Mouse (Mus musculus): Measurements from ENCODE around the gene Cpt1a. TPM values are rescaled to one million over a fixed set of nuclear protein-coding genes. Genes with fewer than 3 reads are reported as not detected.

The Cpt1a gene
- polyA plus RNA-seq, 1 experiment = 23.1 TPM

- TF ChIP-seq CTCF (IDR thresholded peaks at IDR 0.05; ENCODE audit: borderline replicate concordance, extremely low read depth, insufficient read depth, insufficient read length) (peak; percentile 34; the same call in 1 of the 2 replicates), POLR2A (IDR thresholded peaks at IDR 0.05; ENCODE audit: borderline replicate concordance, extremely low read depth, insufficient read depth, insufficient read length, poor library complexity, severe bottlenecking) (no peak)
- no peak for DNase-seq (ENCODE audit: low read depth)
Observed at GRCm38 (mm10) chr19:3374028-3374427, 51.9 kb downstream of the Cpt1a start.

GRCm38 (mm10) chr19:3375945-3376495, 53.9 kb downstream of the Cpt1a start:
- no peak for DNase-seq (ENCODE audit: low read depth)
- TF ChIP-seq CTCF (IDR thresholded peaks at IDR 0.05; ENCODE audit: borderline replicate concordance, extremely low read depth, insufficient read depth, insufficient read length) (no peak), POLR2A (IDR thresholded peaks at IDR 0.05; ENCODE audit: borderline replicate concordance, extremely low read depth, insufficient read depth, insufficient read length, poor library complexity, severe bottlenecking) (no peak)

GRCm38 (mm10) chr19:3376966-3377715, 55.0 kb downstream of the Cpt1a start:
- TF ChIP-seq POLR2A (IDR thresholded peaks at IDR 0.05; ENCODE audit: borderline replicate concordance, extremely low read depth, insufficient read depth, insufficient read length, poor library complexity, severe bottlenecking) (no peak), CTCF (IDR thresholded peaks at IDR 0.05; ENCODE audit: borderline replicate concordance, extremely low read depth, insufficient read depth, insufficient read length) (no peak)
- no peak for DNase-seq (ENCODE audit: low read depth)

- TF ChIP-seq POLR2A (IDR thresholded peaks at IDR 0.05; ENCODE audit: borderline replicate concordance, extremely low read depth, insufficient read depth, insufficient read length, poor library complexity, severe bottlenecking) (no peak), CTCF (IDR thresholded peaks at IDR 0.05; ENCODE audit: borderline replicate concordance, extremely low read depth, insufficient read depth, insufficient read length) (no peak)
Observed at GRCm38 (mm10) chr19:3378614-3379013, 56.5 kb downstream of the Cpt1a start.

GRCm38 (mm10) chr19:3388061-3388460, 65.9 kb downstream of the Cpt1a start:
- no peak for DNase-seq (ENCODE audit: low read depth)
- TF ChIP-seq POLR2A (IDR thresholded peaks at IDR 0.05; ENCODE audit: borderline replicate concordance, extremely low read depth, insufficient read depth, insufficient read length, poor library complexity, severe bottlenecking) (no peak), CTCF (IDR thresholded peaks at IDR 0.05; ENCODE audit: borderline replicate concordance, extremely low read depth, insufficient read depth, insufficient read length) (no peak)

More at GRCm38 (mm10) chr19:3378614-3379013, 56.5 kb downstream of the Cpt1a start:
- no peak for DNase-seq (ENCODE audit: low read depth)

GRCm38 (mm10) chr19:3388629-3389057, 66.5 kb downstream of the Cpt1a start, which contains the start of gene Tesmin:
Gene Tesmin, plus strand, starts transcription at chr19:3388857.
- TF ChIP-seq POLR2A (IDR thresholded peaks at IDR 0.05; ENCODE audit: borderline replicate concordance, extremely low read depth, insufficient read depth, insufficient read length, poor library complexity, severe bottlenecking) (no peak), CTCF (IDR thresholded peaks at IDR 0.05; ENCODE audit: borderline replicate concordance, extremely low read depth, insufficient read depth, insufficient read length) (peak; percentile 40; the same call in 1 of the 2 replicates)

GRCm38 (mm10) chr19:3389089-3389488, 67.0 kb downstream of the Cpt1a start:
- TF ChIP-seq CTCF (IDR thresholded peaks at IDR 0.05; ENCODE audit: borderline replicate concordance, extremely low read depth, insufficient read depth, insufficient read length) (peak; percentile 70), POLR2A (IDR thresholded peaks at IDR 0.05; ENCODE audit: borderline replicate concordance, extremely low read depth, insufficient read depth, insufficient read length, poor library complexity, severe bottlenecking) (no peak)
- peak; percentile 91 for DNase-seq (ENCODE audit: low read depth)

More at GRCm38 (mm10) chr19:3388629-3389057, 66.5 kb downstream of the Cpt1a start, which contains the start of gene Tesmin:
- peak; percentile 91 for DNase-seq (ENCODE audit: low read depth)

- no peak for DNase-seq (ENCODE audit: low read depth)
- no peak for TF ChIP-seq CTCF (IDR thresholded peaks at IDR 0.05; ENCODE audit: borderline replicate concordance, extremely low read depth, insufficient read depth, insufficient read length)
Observed at GRCm38 (mm10) chr19:3392384-3392783, 70.2 kb downstream of the Cpt1a start.

- TF ChIP-seq CTCF (IDR thresholded peaks at IDR 0.05; ENCODE audit: borderline replicate concordance, extremely low read depth, insufficient read depth, insufficient read length) = no peak
- TF ChIP-seq POLR2A (IDR thresholded peaks at IDR 0.05; ENCODE audit: borderline replicate concordance, extremely low read depth, insufficient read depth, insufficient read length, poor library complexity, severe bottlenecking) = no peak
- no peak for DNase-seq (ENCODE audit: low read depth)
Observed at GRCm38 (mm10) chr19:3394216-3394615, 72.1 kb downstream of the Cpt1a start.

- TF ChIP-seq CTCF (IDR thresholded peaks at IDR 0.05; ENCODE audit: borderline replicate concordance, extremely low read depth, insufficient read depth, insufficient read length) = no peak
- TF ChIP-seq POLR2A (IDR thresholded peaks at IDR 0.05; ENCODE audit: borderline replicate concordance, extremely low read depth, insufficient read depth, insufficient read length, poor library complexity, severe bottlenecking) = no peak
- DNase-seq (ENCODE audit: low read depth) = no peak
Observed at GRCm38 (mm10) chr19:3400057-3400456, 77.9 kb downstream of the Cpt1a start.

- TF ChIP-seq CTCF (IDR thresholded peaks at IDR 0.05; ENCODE audit: borderline replicate concordance, extremely low read depth, insufficient read depth, insufficient read length) (no peak), POLR2A (IDR thresholded peaks at IDR 0.05; ENCODE audit: borderline replicate concordance, extremely low read depth, insufficient read depth, insufficient read length, poor library complexity, severe bottlenecking) (no peak)
Observed at GRCm38 (mm10) chr19:3401504-3401903, 79.4 kb downstream of the Cpt1a start.

GRCm38 (mm10) chr19:3401943-3402342, 79.8 kb downstream of the Cpt1a start:
- DNase-seq (ENCODE audit: low read depth) = peak; percentile 15
- TF ChIP-seq CTCF (IDR thresholded peaks at IDR 0.05; ENCODE audit: borderline replicate concordance, extremely low read depth, insufficient read depth, insufficient read length) (no peak), POLR2A (IDR thresholded peaks at IDR 0.05; ENCODE audit: borderline replicate concordance, extremely low read depth, insufficient read depth, insufficient read length, poor library complexity, severe bottlenecking) (no peak)

More at GRCm38 (mm10) chr19:3401504-3401903, 79.4 kb downstream of the Cpt1a start:
- DNase-seq (ENCODE audit: low read depth) = no peak

Data from brain, embryonic 14.5 days (tissue).